Mouse (Mus musculus) left cerebral cortex, adult 8-10 months (tissue): Measurements from ENCODE around the gene Glis1. TPM values are rescaled to one million over a fixed set of nuclear protein-coding genes. Genes with fewer than 3 reads are reported as not detected.
"Not testable (repeated sequence)": the region's sequence is repeated elsewhere in the genome, so short reads cannot be mapped to it uniquely, and the experiment has no call there.

Source experiments
- DNase-seq, 2 experiments: peaks; one replicate each; pipeline ENCODE4 v3.0.0; 2022; ENCODE audit warnings: low spot score in 2 of 2
- total RNA-seq, 4 experiments: library from RNA; stranded (reverse); gene quantifications; 2 replicates each; pipeline ENCODE4 v1.2.4; 2022

Gene Glis1
- total RNA-seq, 4 experiments from 2014 or later: 0.89 to 2.8 (median 1.2) TPM

DNA sequence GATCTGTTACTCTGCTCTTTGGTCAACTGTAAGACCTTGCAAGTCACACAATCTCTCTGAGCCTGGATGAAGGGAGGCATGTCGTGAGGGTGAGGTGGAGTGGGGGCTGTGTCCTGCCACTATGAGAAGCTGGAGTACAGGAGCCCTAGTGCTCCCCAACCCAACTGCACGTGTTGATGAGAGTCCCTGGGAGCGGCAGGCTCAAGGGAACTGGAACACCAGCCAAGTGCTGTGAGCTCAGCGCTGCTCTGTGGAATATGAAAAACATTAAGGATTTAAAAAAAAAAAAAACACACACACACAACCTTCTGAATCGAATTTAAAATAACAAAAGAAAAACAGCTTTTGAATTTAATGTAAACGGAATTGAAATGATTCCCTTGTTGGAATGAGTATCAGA lies 141.4 kb downstream of the Glis1 start:
- no peak for DNase-seq

GRCm38 (mm10) chr4:107576742-107577141 lies 142.4 kb downstream of the Glis1 start:
- DNase-seq: no peak

DNA sequence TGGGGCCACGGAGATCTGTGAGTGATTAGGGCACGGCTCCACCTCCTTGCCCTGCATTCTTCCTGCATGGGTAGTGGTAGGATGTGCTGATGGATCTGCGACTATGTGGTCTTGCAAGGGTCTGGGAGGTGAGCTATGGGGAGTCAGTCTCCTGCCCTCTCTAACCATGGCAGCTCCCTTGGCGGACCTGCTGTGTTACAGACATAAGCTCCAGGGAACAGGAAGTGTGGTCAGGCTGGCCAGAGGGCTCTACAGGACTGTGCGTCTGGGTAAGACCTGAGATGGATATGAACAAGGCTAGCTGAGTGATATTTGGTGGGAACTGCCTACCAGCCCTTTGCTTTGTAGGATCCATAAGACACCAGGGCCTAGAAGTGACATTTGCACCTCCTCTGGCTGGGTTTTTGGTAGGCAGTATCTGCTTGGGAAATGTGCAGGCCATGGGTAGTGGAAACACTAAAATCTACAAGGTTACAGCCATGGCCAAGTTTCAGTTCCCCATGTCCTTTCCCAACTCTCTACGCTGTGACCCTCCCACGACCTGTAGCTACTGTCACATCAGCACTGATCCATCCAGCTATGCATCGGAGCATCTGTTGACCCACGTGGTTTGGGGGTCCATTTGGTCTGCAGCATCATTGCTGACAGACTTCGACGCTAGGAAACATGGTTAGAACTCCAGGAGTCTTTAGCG lies 142.9 kb downstream of the Glis1 start:
- no peak for DNase-seq

DNA sequence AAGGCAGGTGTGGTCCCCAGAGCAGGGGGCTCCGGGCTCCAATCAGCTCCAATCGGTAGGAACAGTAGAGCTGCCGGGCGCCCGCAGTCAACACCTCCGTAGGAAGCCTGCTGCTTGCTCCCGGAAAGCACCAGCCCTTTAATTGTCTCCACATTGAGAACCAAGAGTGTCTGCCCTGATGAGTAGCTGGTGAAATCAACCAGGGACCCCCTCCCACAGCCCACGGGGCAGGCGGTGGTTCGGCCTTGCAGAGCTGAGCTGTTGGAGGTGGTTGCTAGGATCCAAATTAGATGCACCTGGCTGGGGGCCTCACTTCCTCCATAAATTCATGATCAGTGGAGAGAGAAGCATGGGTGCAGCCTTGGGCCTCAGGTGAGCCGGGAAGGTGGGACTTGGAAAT lies 146.5 kb downstream of the Glis1 start:
- no peak for DNase-seq

- DNase-seq: no peak
Observed at GRCm38 (mm10) chr4:107586391-107586790, 152.0 kb downstream of the Glis1 start.

- no peak for DNase-seq
Observed at GRCm38 (mm10) chr4:107588637-107589036, 154.2 kb downstream of the Glis1 start.

GRCm38 (mm10) chr4:107589046-107589445 lies 154.7 kb downstream of the Glis1 start:
- DNase-seq: no peak

GRCm38 (mm10) chr4:107590805-107591534 lies 156.6 kb downstream of the Glis1 start:
- DNase-seq: no peak

DNA sequence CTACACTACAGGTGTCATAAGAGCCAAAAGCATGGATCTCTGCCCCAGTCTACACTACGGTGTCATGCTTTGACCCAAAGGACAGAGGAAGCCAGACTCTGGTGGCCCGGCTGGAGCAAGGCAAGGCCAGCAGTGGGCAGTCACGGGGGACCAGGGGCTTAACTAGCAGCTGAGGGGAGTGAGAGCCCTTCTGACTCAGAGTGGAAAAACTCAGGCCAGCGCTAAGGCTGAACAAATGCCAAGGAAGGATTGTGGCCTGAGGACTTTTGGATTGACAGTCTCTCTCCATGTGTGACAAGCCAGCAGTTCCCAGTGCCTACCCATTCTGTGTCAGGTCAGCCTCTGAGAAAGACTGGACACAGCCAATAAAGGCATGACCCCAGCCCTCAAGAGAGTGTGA lies 159.0 kb downstream of the Glis1 start:
- no peak for DNase-seq

GRCm38 (mm10) chr4:107597226-107597897 lies 163.0 kb downstream of the Glis1 start:
- DNase-seq: no peak

- no peak for DNase-seq
Observed at GRCm38 (mm10) chr4:107597898-107598580, 163.6 kb downstream of the Glis1 start.

- not testable (repeated sequence) for DNase-seq
Observed at GRCm38 (mm10) chr4:107598581-107598958, 164.2 kb downstream of the Glis1 start.

GRCm38 (mm10) chr4:107602284-107602683 lies 167.9 kb downstream of the Glis1 start:
- no peak for DNase-seq

- DNase-seq: peak; percentile 9 to 29
Observed at GRCm38 (mm10) chr4:107602787-107603186, 168.4 kb downstream of the Glis1 start.

DNA sequence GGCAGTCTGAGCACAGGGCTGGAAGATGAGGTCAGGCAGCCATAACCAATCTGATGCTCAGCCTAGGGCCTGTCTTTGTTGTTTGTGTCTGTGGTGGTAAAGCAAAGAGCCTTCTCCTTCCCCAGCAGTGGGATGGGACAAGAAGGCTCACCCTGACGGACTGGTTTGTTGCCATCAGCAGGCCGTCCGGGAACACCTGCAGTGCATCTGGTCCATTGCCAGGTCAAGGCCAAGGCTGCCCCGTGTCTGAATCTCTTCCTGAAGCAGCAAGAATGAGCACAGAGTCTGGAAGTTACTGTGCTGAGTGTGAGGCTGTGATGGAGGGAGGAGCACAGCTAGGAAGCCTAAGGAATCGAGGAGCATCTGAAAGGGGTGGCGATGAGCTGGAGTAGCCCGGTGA lies 168.8 kb downstream of the Glis1 start:
- no peak for DNase-seq

- no peak for DNase-seq
Observed at GRCm38 (mm10) chr4:107605964-107606602, 171.7 kb downstream of the Glis1 start.

GRCm38 (mm10) chr4:107609775-107610174 lies 175.4 kb downstream of the Glis1 start:
- DNase-seq: no peak

DNA sequence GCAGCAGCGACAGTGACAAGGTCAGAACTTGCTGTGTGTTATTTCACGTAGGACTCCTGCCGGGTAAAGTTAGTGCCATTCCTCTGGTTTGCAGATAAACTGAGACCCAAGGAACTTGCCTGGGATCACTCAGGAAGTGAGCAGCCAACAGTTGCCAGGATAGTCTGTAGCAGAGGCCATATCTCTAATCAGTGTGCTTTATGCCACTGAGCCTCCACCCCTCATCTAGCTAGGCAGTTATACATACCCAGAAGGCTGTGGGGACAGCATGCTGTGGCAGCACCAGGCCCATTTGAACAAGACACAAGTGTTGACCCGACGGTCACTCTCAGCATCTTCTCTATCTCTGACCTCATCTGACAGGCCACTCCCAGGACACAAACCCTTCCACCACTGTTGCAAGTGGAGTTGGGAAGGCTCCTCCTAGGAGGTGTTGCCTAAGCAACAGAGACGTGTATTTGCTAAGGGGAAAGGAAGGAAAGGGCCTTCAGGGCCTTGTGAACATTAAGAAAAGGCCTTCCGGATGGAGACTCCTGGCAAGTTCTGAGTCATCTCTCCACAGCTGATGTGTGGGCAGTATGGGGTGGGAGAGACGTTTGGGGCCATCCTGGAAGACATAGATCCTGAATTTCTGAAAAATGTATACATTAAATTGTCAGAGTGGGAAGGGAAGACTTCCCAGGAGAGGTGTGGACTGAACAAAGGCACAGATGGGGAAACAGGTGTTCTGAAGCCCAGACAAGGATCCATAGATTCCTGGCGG lies 177.7 kb downstream of the Glis1 start:
- DNase-seq: peak; percentile 12 to 67

- DNase-seq: no peak
Observed at GRCm38 (mm10) chr4:107617596-107618230, 183.3 kb downstream of the Glis1 start.

DNA sequence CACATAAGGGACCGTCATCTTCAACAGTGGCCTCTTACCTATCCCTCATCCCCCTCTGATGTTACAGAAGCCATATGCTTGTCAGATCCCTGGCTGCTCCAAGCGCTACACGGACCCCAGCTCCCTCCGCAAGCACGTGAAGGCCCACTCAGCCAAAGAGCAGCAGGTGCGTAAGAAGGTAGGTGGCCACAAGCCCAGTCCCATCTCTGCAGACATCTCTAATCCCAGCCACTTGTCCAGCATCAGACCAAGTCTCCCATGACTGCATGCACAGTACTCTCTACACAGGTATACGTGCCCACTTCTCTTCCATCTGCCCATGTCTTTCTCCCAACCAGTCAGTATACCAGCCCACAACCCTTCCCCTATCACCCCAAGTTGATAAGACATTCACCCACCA lies 185.1 kb downstream of the Glis1 start:
- no peak for DNase-seq
